Mouse (Mus musculus): ENCODE data around the gene Ccdc144b.

The Ccdc144b gene

GRCm38 (mm10) chr3:36029993-36030392, 23.4 kb downstream of the Ccdc144b start:
- in situ Hi-C loops (cut with MseI, MboI) = no loop called here

GRCm38 (mm10) chr3:36025732-36026131, 27.6 kb downstream of the Ccdc144b start:
- in situ Hi-C loops (cut with MseI, MboI) = no loop called here

GRCm38 (mm10) chr3:36011239-36011638, 42.1 kb downstream of the Ccdc144b start:
- in situ Hi-C loops (cut with MseI, MboI) = no loop called here

- in situ Hi-C loops (cut with MseI, MboI) = no loop called here
Observed at GRCm38 (mm10) chr3:36008411-36009154, 44.8 kb downstream of the Ccdc144b start.

- in situ Hi-C loops (cut with MseI, MboI) = no loop called here
Observed at GRCm38 (mm10) chr3:36004028-36004895, 49.1 kb downstream of the Ccdc144b start.

GRCm38 (mm10) chr3:36000275-36001239, 52.8 kb downstream of the Ccdc144b start, which contains the start of gene Mccc1:
Gene Mccc1, minus strand, starts transcription at chr3:36000678.
- in situ Hi-C loops (cut with MseI, MboI) = no loop called here

GRCm38 (mm10) chr3:35994552-35995531, 58.5 kb downstream of the Ccdc144b start:
- in situ Hi-C loops (cut with MseI, MboI) = no loop called here

- in situ Hi-C loops (cut with MseI, MboI) = no loop called here
Observed at GRCm38 (mm10) chr3:35990715-35991114, 62.6 kb downstream of the Ccdc144b start.

GRCm38 (mm10) chr3:35988031-35988430, 65.3 kb downstream of the Ccdc144b start:
- in situ Hi-C loops (cut with MseI, MboI) = no loop called here

- in situ Hi-C loops (cut with MseI, MboI) = no loop called here
Observed at GRCm38 (mm10) chr3:35986266-35986665, 67.1 kb downstream of the Ccdc144b start.

- in situ Hi-C loops (cut with MseI, MboI) = loop anchor here (10.0 kb wide), 3 partner anchors 81 to 161 kb away; partner anchors contain the start of genes Acad9 (in 1 of the 2) and Ccdc144b (in 1 of the 2)
Observed at GRCm38 (mm10) chr3:35973551-35973950, 79.8 kb downstream of the Ccdc144b start.

GRCm38 (mm10) chr3:35972985-35973384, 80.4 kb downstream of the Ccdc144b start:
- in situ Hi-C loops (cut with MseI, MboI) = loop anchor here (10.0 kb wide), 3 partner anchors 82 to 162 kb away; partner anchors contain the start of genes Acad9 (in 1 of the 2) and Ccdc144b (in 1 of the 2)

GRCm38 (mm10) chr3:35971149-35971548, 82.2 kb downstream of the Ccdc144b start:
- in situ Hi-C loops (cut with MseI, MboI) = loop anchor here (10.0 kb wide), 3 partner anchors 84 to 164 kb away; partner anchors contain the start of genes Acad9 (in 1 of the 2) and Ccdc144b (in 1 of the 2)

GRCm38 (mm10) chr3:35970441-35970840, 82.9 kb downstream of the Ccdc144b start:
- in situ Hi-C loops (cut with MseI, MboI) = loop anchor here (10.0 kb wide), 3 partner anchors 84 to 164 kb away; partner anchors contain the start of genes Acad9 (in 1 of the 2) and Ccdc144b (in 1 of the 2)

- in situ Hi-C loops (cut with MseI, MboI) = no loop called here
Observed at GRCm38 (mm10) chr3:35967366-35967921, 85.9 kb downstream of the Ccdc144b start.

GRCm38 (mm10) chr3:35966493-35966892, 86.9 kb downstream of the Ccdc144b start:
- in situ Hi-C loops (cut with MseI, MboI) = no loop called here

GRCm38 (mm10) chr3:35964928-35965327, 88.4 kb downstream of the Ccdc144b start:
- in situ Hi-C loops (cut with MseI, MboI) = no loop called here

GRCm38 (mm10) chr3:35963921-35964320, 89.4 kb downstream of the Ccdc144b start:
- in situ Hi-C loops (cut with MseI, MboI) = no loop called here

GRCm38 (mm10) chr3:35963401-35963800, 89.9 kb downstream of the Ccdc144b start:
- in situ Hi-C loops (cut with MseI, MboI) = no loop called here
